Mouse (Mus musculus): Measurements from ENCODE around the gene Nup62. TPM values are rescaled to one million over a fixed set of nuclear protein-coding genes. Genes with fewer than 3 reads are reported as not detected.

The Nup62 gene
- polyA plus RNA-seq (2015; fragmentation: Nextera tagmentation; extraction: Ambion mirVana), result 49.9 and 52.7 TPM in 2 replicates

GRCm38 (mm10) chr7:44815721-44816469 is at the start of gene Nup62, which contains the start of gene Il4i1:
Nup62 (plus strand) TSS chr7:44816088.
Il4i1 (plus strand) TSS chr7:44816387.
- WGBS, result under 1% methylated on average over 62 of the region's 62 CpGs
- no peaks in the 10 kb centered on the region for H3K9me3 ChIP-seq
- peak within 1 kb of the TSS; percentile 90 for H3K27ac ChIP-seq
- H3K36me3 ChIP-seq (replicated peaks), result no peaks in the 10 kb centered on the region
- H3K4me1 ChIP-seq, result peaks cover 46% of the 10 kb centered on the region
- no peaks in the 10 kb centered on the region for H3K27me3 ChIP-seq (replicated peaks)
- H3K4me3 ChIP-seq, result peak within 1 kb of the TSS; percentile 68
- peak within 1 kb of the TSS; percentile 63 for H3K4me2 ChIP-seq
- peak; percentile 94 for ATAC-seq (replicated peaks)
- H3K9ac ChIP-seq, result peak within 1 kb of the TSS; percentile 71

- no peaks in the 10 kb centered on the region for H3K9me3 ChIP-seq
- ATAC-seq (replicated peaks), result no peak
- H3K27me3 ChIP-seq (replicated peaks), result no peaks in the 10 kb centered on the region
- no peaks in the 10 kb centered on the region for H3K4me1 ChIP-seq
- H3K9ac ChIP-seq, result no peak overlapping the region
- H3K27ac ChIP-seq, result no peak overlapping the region
- no peak overlapping the region for H3K4me2 ChIP-seq
- peaks cover 15% of the 10 kb centered on the region for H3K36me3 ChIP-seq (replicated peaks)
- no peak overlapping the region for H3K4me3 ChIP-seq
- WGBS, result 91% methylated on average over 5 of the region's 5 CpGs
Observed at GRCm38 (mm10) chr7:44768129-44768528, 47.8 kb upstream of the Nup62 start.

DNA sequence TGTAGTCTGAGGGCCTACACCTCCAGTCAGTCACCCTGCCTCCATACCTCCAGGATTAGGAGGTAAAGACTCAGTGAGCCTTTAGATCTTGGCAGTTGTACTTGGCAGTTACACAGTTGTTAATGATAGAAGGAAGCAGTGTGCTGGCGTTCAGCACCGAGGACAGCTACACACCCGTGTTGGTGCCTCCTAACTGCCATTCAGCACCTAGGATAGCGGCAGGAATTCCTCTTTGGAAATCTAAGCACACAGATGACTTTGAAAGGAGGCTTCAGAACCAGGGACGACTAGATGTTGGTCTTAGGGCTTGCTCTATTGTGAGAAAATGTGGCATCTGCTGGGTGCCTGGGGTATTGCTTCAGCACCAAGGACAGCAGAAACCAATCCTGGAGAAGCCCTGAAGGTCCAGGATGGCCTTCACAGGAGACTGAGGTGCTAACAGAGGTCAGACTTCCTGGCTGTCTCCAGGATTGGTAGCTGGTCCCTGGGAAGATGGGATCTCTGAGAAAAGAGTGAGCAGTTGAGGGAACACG is 45.8 kb upstream of the Nup62 start:
- no peaks in the 10 kb centered on the region for H3K9me3 ChIP-seq

DNA sequence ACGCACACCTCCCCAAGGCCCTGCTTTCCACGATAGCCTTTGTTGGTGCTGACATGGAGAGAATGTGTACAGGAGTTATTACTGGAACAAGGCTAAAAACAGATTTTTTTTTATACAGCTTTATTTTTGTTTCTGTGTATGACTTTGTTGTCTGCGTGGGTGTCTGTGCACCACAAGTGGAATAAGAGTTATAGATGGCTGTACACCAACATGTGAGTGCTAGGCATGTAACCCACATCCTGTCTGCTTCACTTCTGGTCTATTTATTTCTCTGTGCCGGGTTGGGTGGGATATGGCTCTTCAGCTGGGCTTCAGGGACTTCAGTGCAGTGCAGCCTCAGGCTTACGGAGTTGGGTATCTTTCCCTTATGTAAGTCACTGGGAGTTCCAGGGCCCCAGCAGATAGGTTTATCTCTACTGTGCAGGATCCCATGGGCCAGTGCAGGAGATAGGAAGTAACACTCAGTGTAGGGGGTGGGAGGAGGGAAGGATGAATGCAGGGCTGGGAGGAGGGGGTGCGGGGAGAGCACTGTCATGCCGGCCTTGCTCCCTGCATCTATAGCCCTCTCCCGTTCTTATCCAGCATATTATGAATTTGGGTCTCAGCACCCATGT is 43.2 kb upstream of the Nup62 start:
- WGBS, result 92% methylated on average over 8 of the region's 8 CpGs
- Histone ChIP-seq H3K4me3 (no peak overlapping the region), H3K27me3 (replicated peaks) (no peaks in the 10 kb centered on the region), H3K36me3 (replicated peaks) (peaks cover 11% of the 10 kb centered on the region), H3K9ac (no peak overlapping the region), H3K4me1 (no peaks in the 10 kb centered on the region), H3K9me3 (no peaks in the 10 kb centered on the region), H3K4me2 (no peak overlapping the region), H3K27ac (no peak overlapping the region)
- no peak for ATAC-seq (replicated peaks)

More for the DNA sequence above, 45.8 kb upstream of the Nup62 start:
- ATAC-seq (replicated peaks), result no peak
- Histone ChIP-seq H3K27me3 (replicated peaks) (no peaks in the 10 kb centered on the region), H3K4me1 (no peaks in the 10 kb centered on the region), H3K9ac (no peak overlapping the region), H3K36me3 (replicated peaks) (peaks cover 11% of the 10 kb centered on the region), H3K27ac (no peak overlapping the region), H3K4me2 (no peak overlapping the region), H3K4me3 (no peak overlapping the region)
- 16% methylated on average over 6 of the region's 6 CpGs for WGBS

- H3K27ac ChIP-seq, result no peak overlapping the region
- no peaks in the 10 kb centered on the region for H3K4me1 ChIP-seq
- WGBS, result 95% methylated on average over 9 of the region's 9 CpGs
- H3K9me3 ChIP-seq, result no peaks in the 10 kb centered on the region
- no peak overlapping the region for H3K9ac ChIP-seq
- H3K36me3 ChIP-seq (replicated peaks), result no peaks in the 10 kb centered on the region; the same call in 1 of the 2 replicates
- ATAC-seq (replicated peaks), result no peak
- H3K4me2 ChIP-seq, result no peak overlapping the region
- no peaks in the 10 kb centered on the region for H3K27me3 ChIP-seq (replicated peaks)
- no peak overlapping the region for H3K4me3 ChIP-seq
Observed at GRCm38 (mm10) chr7:44776849-44777498, 38.9 kb upstream of the Nup62 start.

GRCm38 (mm10) chr7:44780101-44780500 is 35.8 kb upstream of the Nup62 start:
- ATAC-seq (replicated peaks), result no peak
- no peak overlapping the region for H3K4me2 ChIP-seq
- H3K27ac ChIP-seq, result no peak overlapping the region
- no peaks in the 10 kb centered on the region for H3K9me3 ChIP-seq
- no peak overlapping the region for H3K4me3 ChIP-seq
- WGBS, result 92% methylated on average over 8 of the region's 8 CpGs
- no peak overlapping the region for H3K9ac ChIP-seq
- H3K36me3 ChIP-seq (replicated peaks), result no peaks in the 10 kb centered on the region
- no peaks in the 10 kb centered on the region for H3K4me1 ChIP-seq
- no peaks in the 10 kb centered on the region for H3K27me3 ChIP-seq (replicated peaks)

DNA sequence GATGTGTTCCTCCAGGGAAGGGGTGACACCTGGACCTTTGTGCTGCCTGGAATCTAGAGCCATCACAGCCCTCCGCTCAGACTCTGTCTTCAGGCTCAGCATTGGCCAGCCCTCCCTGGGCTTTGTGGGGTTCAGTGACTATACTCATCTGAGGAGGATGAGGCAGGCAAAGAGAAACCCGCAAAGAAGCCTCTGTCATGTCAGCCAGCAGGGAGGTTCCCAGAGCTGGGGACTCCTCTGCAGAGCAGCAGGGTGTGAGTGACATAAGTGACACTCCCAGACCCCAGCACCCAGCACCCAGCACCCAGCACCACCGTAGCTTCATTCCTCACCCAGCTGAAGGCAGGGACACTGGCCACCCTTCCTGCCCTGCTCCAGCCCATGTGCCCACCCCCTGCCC is 26.4 kb upstream of the Nup62 start:
- no peaks in the 10 kb centered on the region for H3K4me1 ChIP-seq
- no peaks in the 10 kb centered on the region for H3K27me3 ChIP-seq (replicated peaks)
- ATAC-seq (replicated peaks), result no peak
- no peaks in the 10 kb centered on the region for H3K9me3 ChIP-seq
- H3K4me3 ChIP-seq, result no peak overlapping the region
- no peaks in the 10 kb centered on the region for H3K36me3 ChIP-seq (replicated peaks)
- WGBS, result 79% methylated on average over 3 of the region's 3 CpGs
- H3K27ac ChIP-seq, result no peak overlapping the region
- no peak overlapping the region for H3K4me2 ChIP-seq
- H3K9ac ChIP-seq, result no peak overlapping the region

GRCm38 (mm10) chr7:44790066-44790465 is 25.8 kb upstream of the Nup62 start:
- WGBS, result 69% methylated on average over 4 of the region's 4 CpGs
- H3K4me3 ChIP-seq, result no peak overlapping the region
- H3K4me1 ChIP-seq, result no peaks in the 10 kb centered on the region
- H3K9me3 ChIP-seq, result no peaks in the 10 kb centered on the region
- H3K27ac ChIP-seq, result no peak overlapping the region
- no peaks in the 10 kb centered on the region for H3K27me3 ChIP-seq (replicated peaks)
- ATAC-seq (replicated peaks), result no peak
- H3K9ac ChIP-seq, result no peak overlapping the region
- no peak overlapping the region for H3K4me2 ChIP-seq
- no peaks in the 10 kb centered on the region for H3K36me3 ChIP-seq (replicated peaks)

DNA sequence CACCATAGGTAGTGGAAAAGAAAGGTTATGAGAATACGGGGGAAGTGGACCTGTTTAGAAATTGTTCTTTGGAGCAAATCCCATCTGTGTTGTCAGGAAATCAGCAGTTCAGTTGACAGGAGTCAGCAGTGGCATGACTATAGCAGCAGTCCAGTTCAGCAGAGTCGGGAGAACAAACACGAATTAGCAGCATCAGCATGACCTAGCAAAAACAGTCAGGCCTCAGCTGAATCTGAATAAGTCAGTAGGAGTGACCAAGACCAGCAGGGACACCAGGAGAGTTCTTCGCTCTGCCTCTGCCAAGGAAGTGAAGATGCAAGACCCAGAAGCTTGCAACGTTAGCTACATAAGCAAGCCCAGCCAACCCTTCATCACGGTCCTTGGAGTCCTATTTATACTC is 23.1 kb upstream of the Nup62 start:
- H3K4me1 ChIP-seq, result no peaks in the 10 kb centered on the region
- H3K9me3 ChIP-seq, result no peaks in the 10 kb centered on the region
- no peaks in the 10 kb centered on the region for H3K27me3 ChIP-seq (replicated peaks)
- no peak for ATAC-seq (replicated peaks)
- no peak overlapping the region for H3K27ac ChIP-seq
- H3K9ac ChIP-seq, result no peak overlapping the region
- no peak overlapping the region for H3K4me2 ChIP-seq
- WGBS, result 86% methylated on average over 6 of the region's 6 CpGs
- no peaks in the 10 kb centered on the region for H3K36me3 ChIP-seq (replicated peaks)
- H3K4me3 ChIP-seq, result no peak overlapping the region

DNA sequence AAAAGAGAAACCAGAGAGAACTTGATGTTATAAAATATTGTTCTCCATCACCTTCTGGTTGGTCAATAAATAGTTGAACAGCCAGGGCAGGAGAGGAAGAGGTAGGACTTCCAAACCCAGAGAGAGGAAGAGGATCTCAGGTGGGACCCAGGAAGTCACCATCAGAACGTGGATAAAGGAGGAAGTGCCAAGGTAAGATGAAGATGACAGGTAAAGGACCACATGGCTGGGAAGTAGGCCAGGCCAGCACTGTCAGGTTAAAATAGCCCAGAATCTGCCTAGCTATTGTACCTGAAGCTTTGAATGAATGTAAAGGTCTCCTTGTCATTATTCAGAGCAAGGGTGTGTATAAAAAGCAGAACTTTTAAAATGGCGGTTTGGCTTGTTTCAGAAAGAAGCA is 7.0 kb upstream of the Nup62 start:
- Histone ChIP-seq H3K4me3 (no peak overlapping the region), H3K27me3 (replicated peaks) (no peaks in the 10 kb centered on the region), H3K27ac (no peak overlapping the region), H3K4me1 (no peaks in the 10 kb centered on the region), H3K9ac (no peak overlapping the region), H3K4me2 (no peak overlapping the region), H3K9me3 (no peaks in the 10 kb centered on the region), H3K36me3 (replicated peaks) (no peaks in the 10 kb centered on the region)
- ATAC-seq (replicated peaks), result no peak
- WGBS, result 83% methylated on average over 2 of the region's 2 CpGs

DNA sequence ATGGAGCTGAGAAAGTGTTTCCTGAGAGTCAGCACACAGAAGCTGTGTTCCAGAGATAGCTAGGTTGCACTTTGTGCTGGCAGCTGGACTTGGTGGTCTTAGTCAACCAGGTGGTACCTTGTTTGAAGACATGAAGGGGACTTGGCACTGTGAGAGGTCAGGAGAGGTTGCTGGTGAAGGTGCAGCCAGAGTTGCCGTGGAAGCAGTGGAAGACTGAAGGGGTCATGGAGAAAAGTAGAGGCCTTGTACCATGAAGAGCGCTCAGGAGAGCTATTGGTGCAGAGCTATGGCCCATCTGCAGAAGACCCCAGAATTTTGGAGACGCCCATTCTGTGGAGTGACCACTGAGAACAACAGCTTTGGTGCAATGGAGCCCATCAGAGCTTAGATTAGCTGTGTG is 6.4 kb upstream of the Nup62 start:
- no peak overlapping the region for H3K4me3 ChIP-seq
- no peak overlapping the region for H3K9ac ChIP-seq
- no peak for ATAC-seq (replicated peaks)
- H3K4me1 ChIP-seq, result no peaks in the 10 kb centered on the region; the same call in 1 of the 2 replicates
- no peaks in the 10 kb centered on the region for H3K27me3 ChIP-seq (replicated peaks)
- H3K36me3 ChIP-seq (replicated peaks), result no peaks in the 10 kb centered on the region
- WGBS, result 85% methylated on average over 3 of the region's 3 CpGs
- H3K27ac ChIP-seq, result no peak overlapping the region
- no peaks in the 10 kb centered on the region for H3K9me3 ChIP-seq
- no peak overlapping the region for H3K4me2 ChIP-seq

GRCm38 (mm10) chr7:44810365-44810764 is 5.5 kb upstream of the Nup62 start:
- H3K4me2 ChIP-seq, result no peak overlapping the region
- H3K27ac ChIP-seq, result no peak overlapping the region
- no peaks in the 10 kb centered on the region for H3K9me3 ChIP-seq
- H3K27me3 ChIP-seq (replicated peaks), result no peaks in the 10 kb centered on the region
- WGBS, result 85% methylated on average over 4 of the region's 4 CpGs
- ATAC-seq (replicated peaks), result no peak
- no peak overlapping the region for H3K9ac ChIP-seq
- H3K4me1 ChIP-seq, result peaks cover 8% of the 10 kb centered on the region
- no peaks in the 10 kb centered on the region for H3K36me3 ChIP-seq (replicated peaks)
- H3K4me3 ChIP-seq, result no peak overlapping the region

Data from midbrain, embryonic 15.5 days (tissue).